Comparison of ENCODE assay signal across 8 mouse cellular contexts in the genomic region with DNA sequence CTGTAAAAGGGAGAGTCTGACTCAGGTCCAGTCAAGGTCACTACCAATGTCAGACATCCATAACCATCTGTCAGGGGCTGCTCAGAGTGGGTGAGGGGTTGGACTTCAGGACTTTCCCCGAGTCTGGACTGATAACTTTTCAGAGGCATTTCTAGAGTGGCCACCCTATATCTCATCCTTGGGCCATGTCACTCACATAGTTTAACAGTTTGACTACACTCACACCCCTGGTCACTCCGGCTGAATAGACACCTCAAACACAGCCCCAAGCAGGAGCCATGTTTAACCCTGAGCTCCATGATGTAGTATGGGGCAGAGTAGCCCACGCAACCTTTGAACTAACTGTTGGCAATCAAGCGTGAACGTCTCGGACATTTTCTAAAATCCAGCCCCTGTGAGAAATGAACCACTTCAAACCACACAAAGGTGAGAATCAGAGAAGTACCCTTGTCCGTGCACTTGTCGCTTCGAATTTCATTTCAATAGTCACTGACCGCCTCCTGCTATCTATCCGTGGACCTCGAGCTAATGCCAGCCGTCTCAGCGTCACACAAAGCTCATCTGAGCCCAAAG. TPM values are rescaled to one million over a fixed set of nuclear protein-coding genes. Genes with fewer than 3 reads are reported as not detected.
DNase-seq lines count a peak whose midpoint lies in the region; ATAC-seq and TF ChIP-seq lines count a peak whose summit lies in the region.

No protein-coding gene starts in this region.

- no peak for TF ChIP-seq POLR2A in lung, adult 2 months (IDR thresholded peaks at IDR 0.05; ENCODE audit: borderline replicate concordance, extremely low read depth, low read depth, low read length)
- TF ChIP-seq POLR2A in embryonic fibroblast, embryonic 13.5 days (IDR thresholded peaks at IDR 0.05; ENCODE audit: low read depth, low read length) = no peak

- 13% methylated on average over 14 of the region's 14 CpGs for WGBS in lung, adult 2 months
- 7% methylated on average over 14 of the region's 14 CpGs for WGBS in kidney, postnatal 0 days
- WGBS in neural tube, embryonic 14.5 days = 5% methylated on average over 14 of the region's 14 CpGs

- H3K9ac ChIP-seq in kidney, postnatal 0 days (ENCODE audit: low read depth, low read length) = peak overlapping the region; percentile 46; the same call in 1 of the 2 replicates
- H3K9ac ChIP-seq in neural tube, embryonic 14.5 days (replicated peaks; ENCODE audit: low read depth, low read length) = peak overlapping the region; percentile 39; the same call in 1 of the 2 replicates

- peak overlapping the region; percentile 73 for H3K4me2 ChIP-seq in kidney, postnatal 0 days (ENCODE audit: low read length)
- peak overlapping the region; percentile 95 for H3K4me2 ChIP-seq in neural tube, embryonic 14.5 days (ENCODE audit: low read depth, low read length)

- no peak overlapping the region for H3K27ac ChIP-seq in embryonic fibroblast, embryonic 13.5 days (ENCODE audit: insufficient read depth, low read length)
- H3K27ac ChIP-seq in kidney, postnatal 0 days = peak overlapping the region; percentile 84
- peak overlapping the region; percentile 91 for H3K27ac ChIP-seq in neural tube, embryonic 14.5 days (ENCODE audit: low read depth, low read length)

- DNase-seq in lung, adult 2 months = no peak
- no peak for DNase-seq in lung, postnatal 25 days (ENCODE audit: low spot score)
- no peak for DNase-seq in kidney, postnatal 0 days (ENCODE audit: low spot score)
- DNase-seq in Muller cell, postnatal 12 days (ENCODE audit: inconsistent ontology term) = no peak
- no peak for DNase-seq in thymus, postnatal 36 days
- no peak for DNase-seq in layer of hippocampus, adult 18-20 months (ENCODE audit: low spot score in 2 of 2)

- 0 out of 2 replicates have a peak, but pooled peaks cover 8% of the 10 kb centered on the region for H3K36me3 ChIP-seq in kidney, postnatal 0 days (ENCODE audit: insufficient read depth, low read length)
- peaks cover 5% of the 10 kb centered on the region for H3K36me3 ChIP-seq in neural tube, embryonic 14.5 days (ENCODE audit: control insufficient read depth, insufficient read depth, low read length)

- no peaks in the 10 kb centered on the region for H3K27me3 ChIP-seq in kidney, postnatal 0 days (ENCODE audit: insufficient read depth, low read length)
- H3K27me3 ChIP-seq in neural tube, embryonic 14.5 days (ENCODE audit: control insufficient read depth, insufficient read depth, low read length) = no peaks in the 10 kb centered on the region

- ATAC-seq in kidney, postnatal 0 days (replicated peaks; ENCODE audit: low FRiP score, low read depth) = peak; percentile 9; the same call in 1 of the 2 replicates
- ATAC-seq in neural tube, embryonic 14.5 days (ENCODE audit: low read depth) = no peak

- H3K9me3 ChIP-seq in kidney, postnatal 0 days (replicated peaks; ENCODE audit: low read length) = no peaks in the 10 kb centered on the region
- H3K9me3 ChIP-seq in neural tube, embryonic 14.5 days (ENCODE audit: control insufficient read depth, low read length) = no peaks in the 10 kb centered on the region

- TF ChIP-seq CTCF in lung, adult 2 months (IDR thresholded peaks at IDR 0.05; ENCODE audit: insufficient read depth, low read length) = no peak
- no peak for TF ChIP-seq CTCF in embryonic fibroblast, embryonic 13.5 days (IDR thresholded peaks at IDR 0.05; ENCODE audit: borderline replicate concordance, insufficient read depth, low read length)
- no peak for TF ChIP-seq CTCF in kidney, postnatal 0 days (IDR thresholded peaks at IDR 0.05; ENCODE audit: low read depth)

- H3K4me1 ChIP-seq in lung, adult 2 months (ENCODE audit: control insufficient read depth, insufficient read depth, low read length) = peaks cover 3% of the 10 kb centered on the region
- H3K4me1 ChIP-seq in embryonic fibroblast, embryonic 13.5 days (ENCODE audit: control insufficient read depth, insufficient read depth, low read length) = 0 out of 2 replicates have a peak, but pooled peaks cover 3% of the 10 kb centered on the region
- peaks cover 9% of the 10 kb centered on the region for H3K4me1 ChIP-seq in kidney, postnatal 0 days (replicated peaks; ENCODE audit: insufficient read depth, low read length)
- peaks cover 12% of the 10 kb centered on the region for H3K4me1 ChIP-seq in neural tube, embryonic 14.5 days (ENCODE audit: control insufficient read depth, insufficient read depth, low read length)

- peak overlapping the region; percentile 98 for H3K4me3 ChIP-seq in lung, adult 2 months (replicated peaks; ENCODE audit: extremely low read depth, low read depth, low read length)
- peak overlapping the region; percentile 66 for H3K4me3 ChIP-seq in embryonic fibroblast, embryonic 13.5 days (ENCODE audit: insufficient read depth, low read length)
- H3K4me3 ChIP-seq in kidney, postnatal 0 days (replicated peaks; ENCODE audit: low read depth, low read length) = peak overlapping the region; percentile 54
- H3K4me3 ChIP-seq in neural tube, embryonic 14.5 days (ENCODE audit: low read depth, low read length) = peak overlapping the region; percentile 75

RNA-seq across cellular contexts. Expression of a gene that starts 0.6 kb away (rescaled TPM):
- polyA plus RNA-seq in lung, adult 2 months (2012; rRNA removed) = 78.1 and 103 TPM in 2 replicates
- polyA plus RNA-seq in embryonic fibroblast, embryonic 13.5 days (2011; ENCODE audit: insufficient read length, low read depth, missing spikeins) = 14.4 and 19.7 TPM in 2 replicates
- 106 and 119 TPM in 2 replicates for polyA plus RNA-seq in kidney, postnatal 0 days (2015; fragmentation: Nextera tagmentation; extraction: Ambion mirVana)
- 65.3 and 73.9 TPM in 2 replicates for polyA plus RNA-seq in neural tube, embryonic 14.5 days (2014; fragmentation: Nextera tagmentation; extraction: Ambion mirVana)
- total RNA-seq in layer of hippocampus, adult 18-20 months (2021) = 10 to 100 TPM; 36.3 TPM

RNA-seq across cellular contexts. Expression of a gene that starts 5.7 kb away (rescaled TPM):
- polyA plus RNA-seq in lung, adult 2 months (2012; rRNA removed) = 22.7 and 31.1 TPM in 2 replicates
- 7.1 and 9.8 TPM in 2 replicates for polyA plus RNA-seq in embryonic fibroblast, embryonic 13.5 days (2011; ENCODE audit: insufficient read length, low read depth, missing spikeins)
- polyA plus RNA-seq in kidney, postnatal 0 days (2015; fragmentation: Nextera tagmentation; extraction: Ambion mirVana) = 128 and 138 TPM in 2 replicates
- polyA plus RNA-seq in neural tube, embryonic 14.5 days (2014; fragmentation: Nextera tagmentation; extraction: Ambion mirVana) = 15.7 and 22.4 TPM in 2 replicates
- 10 to 100 TPM; 23.3 to 23.7 TPM for total RNA-seq in layer of hippocampus, adult 18-20 months (2021)

RNA-seq across cellular contexts. Expression of a gene that starts 6.4 kb away (rescaled TPM):
- polyA plus RNA-seq in lung, adult 2 months (2012; rRNA removed) = 1.0 and 1.4 TPM in 2 replicates
- 0.38 and 0.83 TPM in 2 replicates for polyA plus RNA-seq in embryonic fibroblast, embryonic 13.5 days (2011; ENCODE audit: insufficient read length, low read depth, missing spikeins)
- polyA plus RNA-seq in kidney, postnatal 0 days (2015; fragmentation: Nextera tagmentation; extraction: Ambion mirVana) = 0.38 and 0.51 TPM in 2 replicates
- polyA plus RNA-seq in neural tube, embryonic 14.5 days (2014; fragmentation: Nextera tagmentation; extraction: Ambion mirVana) = 0.30 and 0.67 TPM in 2 replicates
- 1 to 10 TPM; 1.7 to 2.2 TPM for total RNA-seq in layer of hippocampus, adult 18-20 months (2021)

RNA-seq across cellular contexts. Expression of a gene that starts 12.9 kb away (rescaled TPM):
- 35.7 and 40.3 TPM in 2 replicates for polyA plus RNA-seq in lung, adult 2 months (2012; rRNA removed)
- polyA plus RNA-seq in embryonic fibroblast, embryonic 13.5 days (2011; ENCODE audit: insufficient read length, low read depth, missing spikeins) = 5.9 and 11.4 TPM in 2 replicates
- 10.6 and 10.7 TPM in 2 replicates for polyA plus RNA-seq in kidney, postnatal 0 days (2015; fragmentation: Nextera tagmentation; extraction: Ambion mirVana)
- 10.5 and 12.1 TPM in 2 replicates for polyA plus RNA-seq in neural tube, embryonic 14.5 days (2014; fragmentation: Nextera tagmentation; extraction: Ambion mirVana)
- 10 to 100 TPM; 20.1 to 21.7 TPM for total RNA-seq in layer of hippocampus, adult 18-20 months (2021)

RNA-seq across cellular contexts. Expression of a gene that starts 29.6 kb away (rescaled TPM):
- polyA plus RNA-seq in lung, adult 2 months (2012; rRNA removed) = 59.6 and 61.2 TPM in 2 replicates
- polyA plus RNA-seq in embryonic fibroblast, embryonic 13.5 days (2011; ENCODE audit: insufficient read length, low read depth, missing spikeins) = 21.0 and 29.7 TPM in 2 replicates
- polyA plus RNA-seq in kidney, postnatal 0 days (2015; fragmentation: Nextera tagmentation; extraction: Ambion mirVana) = 21.1 and 22.4 TPM in 2 replicates
- 6.6 and 10.4 TPM in 2 replicates for polyA plus RNA-seq in neural tube, embryonic 14.5 days (2014; fragmentation: Nextera tagmentation; extraction: Ambion mirVana)
- total RNA-seq in layer of hippocampus, adult 18-20 months (2021) = 100 to 1,000 TPM in 1 of 2 experiments, 10 to 100 TPM in 1; 98.3 to 109 TPM
